Mouse (Mus musculus) CH12.LX (cell line): ENCODE measurements around the gene Gprasp1.

ENCODE experiments used
- BHLHE40 ChIP-seq: IDR thresholded peaks from 2 replicates; pipeline ENCODE4 v1.6.1; 2011; ENCODE audit warnings: mild to moderate bottlenecking, low read depth, low read length, improper control_type of control experiment
- IRF4 ChIP-seq: IDR thresholded peaks from 2 replicates; pipeline ENCODE4 v1.6.1; 2014; ENCODE audit warnings: low read depth, mild to moderate bottlenecking, inconsistent platforms, low read length, improper control_type of control experiment
- JUND ChIP-seq: conservative IDR thresholded peaks from 2 replicates; pipeline ENCODE4 v1.6.1; 2011; ENCODE audit warnings: low read depth, low read length, improper control_type of control experiment
- MAX ChIP-seq: IDR thresholded peaks from 2 replicates; pipeline ENCODE4 v1.6.1; 2011; ENCODE audit warnings: low read length, improper control_type of control experiment
- NRF1 ChIP-seq: IDR thresholded peaks from 2 replicates; pipeline ENCODE4 v1.6.1; 2014; ENCODE audit warnings: low read depth, mild to moderate bottlenecking, inconsistent platforms, low read length, improper control_type of control experiment, moderate library complexity
- POLR2A ChIP-seq: IDR thresholded peaks from 2 replicates; pipeline ENCODE4 v1.6.1; 2011; ENCODE audit warnings: low read depth, mild to moderate bottlenecking, improper control_type of control experiment, low read length
- POLR2AphosphoS2 ChIP-seq: IDR thresholded peaks from 2 replicates; pipeline ENCODE4 v1.6.1; 2011; ENCODE audit warnings: low read depth, low read length, improper control_type of control experiment
- TBP ChIP-seq: conservative IDR thresholded peaks from 2 replicates; pipeline ENCODE4 v1.6.1; 2011; ENCODE audit warnings: low read depth, low read length, improper control_type of control experiment
- TCF12 ChIP-seq: IDR thresholded peaks from 2 replicates; pipeline ENCODE4 v1.6.1; 2014; ENCODE audit warnings: low read depth, mild to moderate bottlenecking, inconsistent platforms, low read length, improper control_type of control experiment
- USF1 ChIP-seq: IDR thresholded peaks from 2 replicates; pipeline ENCODE4 v1.6.1; 2014; ENCODE audit warnings: low read depth, mild to moderate bottlenecking, inconsistent platforms, low read length, improper control_type of control experiment

- TF ChIP-seq MAX (no peak), USF1 (no peak), TCF12 (no peak), POLR2A (no peak), IRF4 (no peak), TBP (no peak), JUND (no peak), POLR2AphosphoS2 (no peak), NRF1 (no peak), BHLHE40 (no peak)
These were observed 473 bp downstream of the Gprasp1 start for GRCm38 (mm10) chrX:135743056-135743355.
